ENCODE assay signal across 19 mouse cellular contexts in the genomic region with DNA sequence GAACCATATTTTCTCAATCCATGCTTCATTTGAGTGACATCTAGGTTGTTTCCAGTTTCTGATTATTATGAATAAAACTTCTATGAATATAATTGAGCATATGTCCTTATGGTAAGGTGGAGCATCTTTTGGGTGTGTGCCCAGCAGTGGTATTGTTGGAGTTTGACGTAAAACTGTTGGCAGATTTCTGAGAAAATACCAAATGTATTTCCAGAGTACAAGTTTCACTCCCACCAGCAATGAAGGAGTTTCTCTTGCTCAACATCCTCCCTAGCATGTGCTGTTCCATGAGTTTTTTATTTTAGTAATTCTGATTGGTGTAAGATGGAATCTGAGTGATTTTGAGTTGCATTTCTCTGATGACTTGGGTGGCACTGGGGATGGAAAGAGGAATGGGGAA.
A peak's percentile ranks its signal among the peaks of the same experiment; 100 is the strongest.
DNase-seq lines count a peak whose midpoint lies in the region.
"Had no signal": no experiment of that assay in that cellular context is flagged by ENCODE, and none has a peak within 500 bp of the region (broad histone marks: within the 10 kb centered on the region; RNA-seq: fewer than 3 reads in every experiment).

No protein-coding gene starts in this region.

- DNase-seq in right cerebral cortex, adult 2 months (ENCODE audit: low spot score in 2 of 2), result peak; percentile 29 to 49
- no peak for DNase-seq in right cerebral cortex, postnatal 10 days (ENCODE audit: low spot score in 2 of 2)
- DNase-seq in layer of hippocampus, adult 9-10 months (ENCODE audit: low spot score), result peak; percentile 0
- peak; percentile 11 to 79 for DNase-seq in left cerebral cortex, postnatal 25 days (ENCODE audit: low spot score in 2 of 2)
- peak; percentile 32 for DNase-seq in telencephalon, adult 2 months (ENCODE audit: low read depth, low spot score)
- DNase-seq in T-cell, adult 2 months (ENCODE audit: low spot score), result no peak
- no peak for DNase-seq in urinary bladder, postnatal 36 days (ENCODE audit: low spot score in 2 of 2)
- DNase-seq in liver, result no peak
- DNase-seq: adrenal gland, adult 2 months; cerebellum, adult 8-10 months; cerebellum, postnatal 25 days; gastrocnemius, postnatal 10 days; heart, postnatal 10 days; kidney, adult 2 months; kidney, postnatal 36 days; liver, embryonic 13.5 days; lung, adult 18-20 months; lung, postnatal 4 days; thymus, postnatal 14 days had no signal

- intact Hi-C loops in left cerebral cortex, postnatal 25 days (cut with DNase I), result loop anchor here (10.0 kb wide), 1 partner anchor 324 kb away; no protein-coding TSS in a partner anchor

Comparison
In these comparisons a context has a peak if more than half of its experiments do, and no peak if none do; other contexts are left out.
1. DNase-seq: peak in right cerebral cortex, adult 2 months (2 of 2), layer of hippocampus, adult 9-10 months (single experiment), left cerebral cortex, postnatal 25 days (2 of 2) and telencephalon, adult 2 months (single experiment); none in right cerebral cortex, postnatal 10 days (0 of 2), T-cell, adult 2 months (single experiment), urinary bladder, postnatal 36 days (0 of 2) and liver (single experiment).